Mouse (Mus musculus) liver, embryonic 12.5 days (tissue): ENCODE data around the gene Bcl2l1. TPM values are rescaled to one million over a fixed set of nuclear protein-coding genes. Genes with fewer than 3 reads are reported as not detected.

ENCODE experiments used
- ATAC-seq: fragments of 200-750 bp; cut with Nextera tagmentation; 2 replicates; pipeline ENCODE4 v1.8.0; 2017; ENCODE audit warnings: moderate number of reproducible peaks, mild to moderate bottlenecking, moderate library complexity
- H3K27ac ChIP-seq: fragments of 300-500 bp; sonication (generic); 2 replicates; pipeline ENCODE4 v1.5.1; 2016; ENCODE audit warnings: mild to moderate bottlenecking
- H3K27me3 ChIP-seq: fragments of 300-500 bp; sonication (generic); replicated peaks from 2 replicates; pipeline ENCODE4 v1.6.1; 2016; ENCODE audit warnings: mild to moderate bottlenecking, moderate library complexity
- H3K36me3 ChIP-seq: fragments of 300-500 bp; sonication (generic); 2 replicates; pipeline ENCODE4 v1.6.1; 2016; ENCODE audit warnings: mild to moderate bottlenecking, moderate library complexity
- H3K4me1 ChIP-seq: fragments of 300-500 bp; sonication (generic); 2 replicates; pipeline ENCODE4 v1.6.1; 2016
- H3K4me2 ChIP-seq: fragments of 300-500 bp; sonication (generic); 2 replicates; pipeline ENCODE4 v1.6.1; 2016; ENCODE audit warnings: mild to moderate bottlenecking, moderate library complexity
- H3K4me3 ChIP-seq: fragments of 300-500 bp; sonication (generic); 2 replicates; pipeline ENCODE4 v1.5.1; 2016; ENCODE audit warnings: mild to moderate bottlenecking, moderate library complexity
- H3K9ac ChIP-seq: fragments of 300-500 bp; sonication (generic); 2 replicates; pipeline ENCODE4 v1.6.1; 2016; ENCODE audit warnings: mild to moderate bottlenecking, moderate library complexity
- H3K9me3 ChIP-seq: fragments of 300-500 bp; sonication (generic); replicated peaks from 2 replicates; pipeline ENCODE4 v1.6.1; 2016; ENCODE audit warnings: mild to moderate bottlenecking, moderate library complexity
- WGBS: fragments of 180-500 bp; shearing (Covaris S2); methylation state at CpG from one replicate; pipeline ENCODE4 v1.1.7; 2016; ENCODE audit not compliant: insufficient replicate concordance; 5-methylcytosine and 5-hydroxymethylcytosine counted together
- polyA plus RNA-seq: library from polyadenylated mRNA; unstranded; fragments of >200 nt; fragmentation: Nextera tagmentation; extraction: Ambion mirVana; gene quantifications from 2 replicates; pipeline ENCODE4 v1.2.1, GENCODE M21; 2016

Bcl2l1 gene
- polyA plus RNA-seq, 1 experiment from 2014 or later: 127 TPM

GRCm38 (mm10) chr2:152811336-152812165, 20.0 kb downstream of the Bcl2l1 start:
- peak; percentile 85 for ATAC-seq
- no peaks in the 10 kb centered on the region for H3K27me3 ChIP-seq
- 40% methylated on average over 3 of the region's 3 CpGs for WGBS
- peak overlapping the region; percentile 64 for H3K4me2 ChIP-seq
- no peaks in the 10 kb centered on the region for H3K9me3 ChIP-seq
- H3K4me3 ChIP-seq: peak overlapping the region; percentile 33
- H3K27ac ChIP-seq: peak overlapping the region; percentile 100
- H3K9ac ChIP-seq: peak overlapping the region; percentile 64
- peaks cover 43% of the 10 kb centered on the region for H3K36me3 ChIP-seq
- peaks cover 97% of the 10 kb centered on the region for H3K4me1 ChIP-seq

DNA sequence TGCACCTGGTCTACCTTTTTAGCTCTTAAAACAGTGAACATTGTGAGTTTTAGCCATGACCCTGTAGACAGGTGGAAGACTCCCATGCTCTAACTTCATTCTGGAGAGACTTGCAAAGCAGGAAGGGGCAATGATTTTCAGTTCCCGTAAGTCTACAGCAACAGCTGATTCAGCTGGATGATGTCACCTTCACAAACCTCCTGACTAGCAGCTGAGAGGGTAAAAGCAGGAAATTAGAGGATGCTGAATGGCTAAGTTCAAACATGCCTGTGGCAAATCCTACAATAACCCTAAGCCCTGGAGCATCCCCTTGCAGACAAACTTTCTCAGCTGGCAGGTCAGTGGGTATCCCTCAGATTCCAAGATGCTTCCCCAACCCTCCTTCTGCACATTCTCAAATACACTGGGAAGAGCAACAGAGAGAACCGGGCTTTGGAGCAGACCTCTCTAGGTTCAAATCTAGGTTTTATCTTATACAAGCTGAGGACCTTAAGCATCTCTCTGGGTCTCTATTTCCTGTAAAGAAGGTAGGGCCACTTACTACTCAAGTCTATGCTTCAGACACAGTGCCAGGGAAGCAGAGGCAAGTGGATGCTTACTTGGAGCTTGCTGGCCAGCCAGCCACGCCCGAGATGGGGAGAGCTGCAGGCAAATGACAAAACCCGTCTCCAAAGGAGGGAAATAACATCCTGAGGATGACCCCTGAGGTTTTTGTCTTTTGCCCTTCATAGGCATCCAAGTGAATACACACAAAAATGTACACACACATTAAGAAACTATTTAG, 21.2 kb downstream of the Bcl2l1 start:
- Histone ChIP-seq H3K9ac (peak overlapping the region; percentile 64), H3K9me3 (no peaks in the 10 kb centered on the region), H3K4me2 (peak overlapping the region; percentile 64), H3K4me3 (peak overlapping the region; percentile 33), H3K27me3 (no peaks in the 10 kb centered on the region), H3K36me3 (peaks cover 46% of the 10 kb centered on the region), H3K4me1 (peaks cover 97% of the 10 kb centered on the region), H3K27ac (peak overlapping the region; percentile 100)
- ATAC-seq: no peak
- WGBS: 65% methylated on average over 5 of the region's 5 CpGs

GRCm38 (mm10) chr2:152808178-152808577, 23.4 kb downstream of the Bcl2l1 start:
- Histone ChIP-seq H3K9me3 (no peaks in the 10 kb centered on the region), H3K4me2 (peak overlapping the region; percentile 29; the same call in 1 of the 2 replicates), H3K4me1 (peaks cover 97% of the 10 kb centered on the region), H3K9ac (0 out of 2 replicates have a peak overlapping the region, but pooled peaks have one; percentile 46), H3K4me3 (no peak overlapping the region), H3K27ac (peak overlapping the region; percentile 75), H3K27me3 (no peaks in the 10 kb centered on the region), H3K36me3 (peaks cover 42% of the 10 kb centered on the region)
- ATAC-seq: peak; percentile 43; the same call in 1 of the 2 replicates
- WGBS: 64% methylated on average over 3 of the region's 3 CpGs

DNA sequence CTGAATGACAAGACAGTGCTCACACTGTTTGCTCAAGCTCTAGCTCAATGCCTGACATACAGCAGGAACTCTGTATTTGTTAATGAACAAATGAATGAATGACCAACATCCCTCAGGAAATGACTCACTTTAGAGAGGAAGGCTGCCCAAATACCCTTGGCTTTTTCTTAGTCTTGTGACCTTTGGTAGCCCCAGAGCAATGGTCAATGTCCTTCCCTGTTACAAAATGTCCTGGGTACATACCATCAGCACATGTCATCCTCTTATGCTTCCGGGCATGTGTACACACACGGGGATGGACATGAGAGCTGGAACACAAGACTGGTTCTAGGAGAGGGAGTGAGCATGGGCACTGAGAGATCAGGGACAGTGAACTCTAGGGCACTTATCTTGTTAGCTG, 25.5 kb downstream of the Bcl2l1 start:
- H3K4me2 ChIP-seq: no peak overlapping the region
- peak overlapping the region; percentile 84 for H3K27ac ChIP-seq
- WGBS: 50% methylated on average over 2 of the region's 2 CpGs
- H3K27me3 ChIP-seq: no peaks in the 10 kb centered on the region
- H3K4me3 ChIP-seq: no peak overlapping the region
- H3K9ac ChIP-seq: peak overlapping the region; percentile 47; the same call in 1 of the 2 replicates
- peaks cover 96% of the 10 kb centered on the region for H3K4me1 ChIP-seq
- ATAC-seq: no peak
- H3K36me3 ChIP-seq: peaks cover 39% of the 10 kb centered on the region
- H3K9me3 ChIP-seq: no peaks in the 10 kb centered on the region

DNA sequence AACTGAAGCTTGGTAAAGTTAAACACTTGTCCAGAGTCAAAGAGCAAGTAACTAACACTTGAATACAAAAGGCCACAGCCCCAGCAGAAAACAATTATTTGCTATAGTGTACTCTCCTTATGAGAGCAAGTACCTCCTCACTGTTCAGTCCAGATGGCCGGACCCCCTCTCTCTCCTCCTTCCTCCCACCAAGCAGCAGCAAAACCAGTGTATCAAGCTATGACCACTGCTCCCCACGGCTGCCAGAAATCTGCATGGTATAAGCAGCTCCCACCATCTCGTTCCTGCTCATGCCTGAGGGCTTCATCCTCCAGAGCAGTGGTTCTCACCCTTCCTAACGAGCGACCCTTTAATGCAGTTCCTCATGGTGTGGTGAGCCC, 26.4 kb downstream of the Bcl2l1 start:
- H3K9me3 ChIP-seq: no peaks in the 10 kb centered on the region
- H3K9ac ChIP-seq: peak overlapping the region; percentile 47
- peak overlapping the region; percentile 43 for H3K4me2 ChIP-seq
- WGBS: 55% methylated on average over 5 of the region's 5 CpGs
- peaks cover 94% of the 10 kb centered on the region for H3K4me1 ChIP-seq
- no peaks in the 10 kb centered on the region for H3K27me3 ChIP-seq
- peaks cover 31% of the 10 kb centered on the region for H3K36me3 ChIP-seq
- ATAC-seq: no peak
- H3K4me3 ChIP-seq: no peak overlapping the region
- peak overlapping the region; percentile 84 for H3K27ac ChIP-seq

DNA sequence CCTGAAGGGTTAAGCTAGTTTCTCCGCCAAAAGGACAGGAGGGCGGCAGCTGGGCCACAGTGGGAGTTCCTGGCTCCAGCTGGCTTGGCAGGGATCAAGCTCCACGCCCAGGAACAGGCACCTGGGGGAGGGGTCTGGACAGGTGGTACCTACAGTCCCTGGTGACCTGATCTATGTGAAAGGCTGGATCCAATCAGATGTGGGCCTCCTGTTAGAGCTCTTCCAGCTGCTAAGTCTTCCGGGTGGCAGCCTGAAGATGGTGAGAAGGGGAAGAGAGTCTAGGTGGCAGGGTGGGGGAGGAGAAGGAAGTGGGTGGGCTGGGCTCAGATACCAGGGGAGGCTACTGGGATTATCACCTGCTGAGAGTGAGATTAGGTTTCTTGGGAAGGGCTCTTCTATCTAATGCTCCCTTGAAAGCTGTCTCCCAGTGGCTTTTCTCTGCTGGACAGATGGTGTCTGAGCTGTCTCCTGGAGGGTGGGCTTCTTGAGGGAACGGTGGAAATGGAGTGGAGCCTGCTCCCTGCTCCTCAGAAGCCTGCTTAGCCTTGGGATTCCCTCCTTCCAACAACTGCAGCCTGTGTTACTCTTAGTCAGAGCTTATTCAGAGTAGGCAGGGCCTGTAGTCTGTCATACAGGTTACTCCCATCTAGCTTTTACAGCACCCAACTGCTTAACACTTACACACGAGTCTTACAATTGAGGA, 27.0 kb downstream of the Bcl2l1 start:
- WGBS: 14% methylated on average over 6 of the region's 6 CpGs
- Histone ChIP-seq H3K9me3 (no peaks in the 10 kb centered on the region), H3K27me3 (no peaks in the 10 kb centered on the region), H3K9ac (peak overlapping the region; percentile 47), H3K4me2 (peak overlapping the region; percentile 43), H3K4me3 (no peak overlapping the region), H3K36me3 (peaks cover 28% of the 10 kb centered on the region), H3K27ac (peak overlapping the region; percentile 84), H3K4me1 (peaks cover 92% of the 10 kb centered on the region)
- ATAC-seq: peak; percentile 73

- Histone ChIP-seq H3K9ac (peak overlapping the region; percentile 57), H3K36me3 (peaks cover 26% of the 10 kb centered on the region), H3K4me3 (no peak overlapping the region), H3K27ac (peak overlapping the region; percentile 77), H3K4me2 (peak overlapping the region; percentile 37), H3K4me1 (peaks cover 77% of the 10 kb centered on the region), H3K9me3 (no peaks in the 10 kb centered on the region), H3K27me3 (no peaks in the 10 kb centered on the region)
- ATAC-seq: peak; percentile 28; the same call in 1 of the 2 replicates
- 71% methylated on average over 5 of the region's 5 CpGs for WGBS
Observed at GRCm38 (mm10) chr2:152803081-152803480, 28.4 kb downstream of the Bcl2l1 start.

DNA sequence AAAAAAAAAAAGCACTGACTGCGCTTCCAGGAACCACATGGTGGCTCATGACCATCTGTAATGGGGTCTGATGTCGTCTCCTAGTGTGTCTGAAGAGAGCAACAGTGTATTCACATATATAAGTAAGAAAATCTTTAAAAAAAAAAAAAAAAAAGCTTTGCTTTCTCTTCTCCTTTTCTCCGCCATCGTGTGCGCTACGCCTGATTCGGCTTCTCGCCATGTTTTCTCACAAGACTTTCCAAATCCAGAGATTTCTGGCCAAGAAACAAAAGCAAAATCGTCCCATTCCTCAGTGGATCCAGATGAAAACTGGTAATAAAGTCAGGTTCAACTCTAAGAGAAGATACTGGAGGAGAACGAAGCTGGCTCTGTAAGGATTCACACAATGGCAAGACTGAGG, 29.2 kb downstream of the Bcl2l1 start:
- H3K36me3 ChIP-seq: peaks cover 31% of the 10 kb centered on the region
- no peak overlapping the region for H3K4me2 ChIP-seq
- H3K27me3 ChIP-seq: no peaks in the 10 kb centered on the region
- WGBS: 85% methylated on average over 10 of the region's 10 CpGs
- H3K27ac ChIP-seq: peak overlapping the region; percentile 38; the same call in 1 of the 2 replicates
- no peak overlapping the region for H3K4me3 ChIP-seq
- H3K4me1 ChIP-seq: peaks cover 78% of the 10 kb centered on the region
- H3K9ac ChIP-seq: no peak overlapping the region
- no peaks in the 10 kb centered on the region for H3K9me3 ChIP-seq
- ATAC-seq: no peak

DNA sequence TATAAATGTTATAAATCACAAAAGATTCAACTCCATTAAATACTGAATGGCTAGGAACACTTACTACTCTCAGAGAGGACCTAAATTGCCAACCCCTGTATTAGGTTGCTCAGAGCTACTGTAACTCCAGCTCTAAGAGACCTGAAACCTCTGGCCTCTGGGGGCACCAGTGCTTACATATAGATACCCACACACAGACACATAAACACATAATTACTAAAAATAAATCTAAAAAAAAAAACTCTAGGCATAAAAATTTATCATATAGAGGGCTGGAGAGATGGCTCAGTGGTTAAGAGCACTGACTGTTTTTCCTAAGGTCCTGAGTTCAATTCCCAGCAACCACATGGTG, 30.8 kb downstream of the Bcl2l1 start:
- ATAC-seq: no peak
- H3K27me3 ChIP-seq: no peaks in the 10 kb centered on the region
- H3K9me3 ChIP-seq: no peaks in the 10 kb centered on the region
- H3K4me2 ChIP-seq: no peak overlapping the region
- H3K36me3 ChIP-seq: peaks cover 21% of the 10 kb centered on the region; the same call in 1 of the 2 replicates
- peaks cover 77% of the 10 kb centered on the region for H3K4me1 ChIP-seq
- no peak overlapping the region for H3K27ac ChIP-seq
- H3K9ac ChIP-seq: no peak overlapping the region
- no peak overlapping the region for H3K4me3 ChIP-seq

DNA sequence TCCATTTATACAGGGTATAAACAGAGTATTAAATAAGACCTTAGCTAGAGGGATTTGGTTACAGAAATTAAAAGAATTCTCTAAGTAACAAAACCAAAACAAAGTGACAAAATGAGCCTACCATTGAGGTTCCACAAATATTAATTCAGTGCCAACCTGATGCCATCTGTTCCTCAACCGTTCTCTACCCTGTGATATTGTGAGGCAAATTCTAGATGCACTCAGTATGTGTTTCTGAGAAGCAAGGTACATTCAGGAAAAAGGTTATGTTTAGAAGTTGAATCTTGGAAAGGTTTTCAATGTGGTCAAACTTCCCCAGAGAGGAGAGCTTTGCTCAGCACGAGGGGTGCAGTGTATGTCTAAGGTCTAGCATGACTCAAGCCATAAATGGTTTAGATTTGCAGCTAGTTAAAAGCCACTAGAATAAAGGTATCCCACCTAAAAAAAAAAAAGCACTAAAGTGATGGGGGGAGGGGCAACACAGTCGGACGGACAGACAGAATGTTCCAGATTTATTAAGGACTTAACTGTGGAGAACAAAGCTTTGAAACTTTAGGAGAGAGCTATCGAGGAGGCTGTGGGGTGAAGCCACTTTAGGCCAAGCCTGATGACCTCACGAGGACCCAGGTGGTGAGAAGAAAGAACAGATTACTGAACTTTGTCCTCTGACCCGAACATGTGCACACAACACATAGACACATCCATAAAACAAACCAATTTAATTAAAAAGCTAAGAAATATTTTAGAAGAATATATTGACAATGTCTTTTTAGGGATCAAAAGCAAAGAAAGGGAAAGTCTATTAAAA, 31.4 kb downstream of the Bcl2l1 start:
- Histone ChIP-seq H3K4me2 (no peak overlapping the region), H3K36me3 (peaks cover 18% of the 10 kb centered on the region; the same call in 1 of the 2 replicates), H3K27ac (no peak overlapping the region), H3K4me1 (peaks cover 77% of the 10 kb centered on the region), H3K9ac (no peak overlapping the region), H3K9me3 (no peaks in the 10 kb centered on the region), H3K4me3 (no peak overlapping the region), H3K27me3 (no peaks in the 10 kb centered on the region)
- 64% methylated on average over 7 of the region's 7 CpGs for WGBS
- no peak for ATAC-seq

DNA sequence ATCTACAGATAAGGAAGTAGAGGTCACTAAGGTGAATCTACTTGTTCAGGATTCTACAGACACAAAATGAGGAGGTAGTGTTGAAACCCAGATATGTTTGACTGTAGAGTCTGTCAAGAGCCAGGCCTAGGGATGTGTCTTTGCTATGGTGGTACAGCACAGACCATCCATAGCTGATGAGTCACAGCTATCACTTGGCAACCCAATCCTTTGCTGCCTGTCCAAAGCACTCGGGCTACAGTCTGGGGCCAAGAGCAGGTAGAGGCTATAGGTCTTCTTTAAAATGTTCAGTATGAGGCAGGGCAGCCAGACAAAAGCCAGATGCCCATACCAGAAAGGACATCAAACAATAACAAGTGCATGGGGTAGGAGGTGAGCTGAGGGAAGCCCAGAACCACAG, 33.9 kb downstream of the Bcl2l1 start:
- 68% methylated on average over 1 of the region's 1 CpGs for WGBS
- no peaks in the 10 kb centered on the region for H3K27me3 ChIP-seq
- H3K27ac ChIP-seq: 0 out of 2 replicates have a peak overlapping the region, but pooled peaks have one; percentile 26
- H3K9me3 ChIP-seq: no peaks in the 10 kb centered on the region
- no peak overlapping the region for H3K4me2 ChIP-seq
- H3K4me3 ChIP-seq: no peak overlapping the region
- H3K9ac ChIP-seq: no peak overlapping the region
- H3K36me3 ChIP-seq: peaks cover 17% of the 10 kb centered on the region; the same call in 1 of the 2 replicates
- ATAC-seq: no peak
- H3K4me1 ChIP-seq: peaks cover 76% of the 10 kb centered on the region
